ENCODE assay signal across 26 mouse cellular contexts in the genomic region with DNA sequence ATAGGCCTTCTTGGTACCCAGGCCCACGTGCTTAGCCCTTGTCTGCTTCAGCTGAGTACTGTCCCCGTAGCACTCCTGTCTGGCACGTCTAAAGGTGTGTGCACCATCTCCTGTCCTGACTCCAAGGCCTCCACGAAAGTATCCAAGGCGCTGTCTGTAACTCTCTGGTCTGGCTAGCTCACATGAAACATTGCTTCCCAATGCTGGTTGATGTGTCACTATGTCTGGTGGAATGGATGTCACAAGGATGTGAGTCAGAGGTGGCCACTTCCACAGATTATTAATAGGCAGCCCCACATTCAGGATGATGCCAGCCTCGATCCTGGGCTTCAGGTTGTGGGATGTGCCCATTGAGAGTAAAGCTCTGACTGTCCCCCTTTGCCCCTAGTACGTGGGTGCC. TPM values are rescaled to one million over a fixed set of nuclear protein-coding genes. Genes with fewer than 3 reads are reported as not detected.
DNase-seq lines count a peak whose midpoint lies in the region; ATAC-seq lines count a peak whose summit lies in the region.
"Had no signal": no experiment of that assay in that cellular context is flagged by ENCODE, and none has a peak within 500 bp of the region (broad histone marks: within the 10 kb centered on the region; RNA-seq: fewer than 3 reads in every experiment).

No protein-coding gene starts in this region.

- peak overlapping the region; percentile 44 for H3K4me3 ChIP-seq in megakaryocyte, embryonic 14.5 days (replicated peaks)
- no peak overlapping the region for H3K4me3 ChIP-seq in macrophage (ENCODE audit: inconsistent target)
- H3K4me3 ChIP-seq: erythroblast, embryonic 14.5 days; heart, embryonic 12.5 days; hindbrain, embryonic 13.5 days; liver, embryonic 12.5 days; midbrain, embryonic 10.5 days; midbrain, embryonic 15.5 days; neural tube, embryonic 12.5 days had no signal

- H3K27me3 ChIP-seq in megakaryocyte, embryonic 14.5 days (replicated peaks): no peaks in the 10 kb centered on the region
- H3K27me3 ChIP-seq: hindbrain, embryonic 13.5 days; midbrain, embryonic 15.5 days; neural tube, embryonic 12.5 days had no signal

- peaks cover 100% of the 10 kb centered on the region for H3K4me1 ChIP-seq in megakaryocyte, embryonic 14.5 days
- H3K4me1 ChIP-seq: hindbrain, embryonic 13.5 days; midbrain, embryonic 10.5 days; midbrain, embryonic 15.5 days; neural tube, embryonic 12.5 days had no signal

- peaks cover 84% of the 10 kb centered on the region for H3K79me2 ChIP-seq in macrophage (ENCODE audit: inconsistent target)

- peak; percentile 69 to 88 for DNase-seq in adrenal gland, adult (ENCODE audit: inconsistent age in 2 of 2, low spot score in 1 of 2)
- DNase-seq in adrenal gland, postnatal 25 days: no peak
- peak; percentile 32 for DNase-seq in adrenal gland, postnatal 10 days
- DNase-seq in layer of hippocampus, postnatal 10 days (ENCODE audit: low spot score in 2 of 2): no peak
- no peak for DNase-seq in gastrocnemius, adult 18-20 months (ENCODE audit: low spot score)
- DNase-seq: cerebellum, adult 18-20 months; forebrain, postnatal 0 days; gastrocnemius, postnatal 14 days; heart, postnatal 4 days; kidney, postnatal 14 days; layer of hippocampus, adult 9-11 months; liver, postnatal 0 days; lung, postnatal 4 days; right cerebral cortex, postnatal 4 days had no signal

- WGBS in macrophage (ENCODE audit: missing documents): 41% methylated on average over 7 of the region's 7 CpGs

- H3K9me3 ChIP-seq in megakaryocyte, embryonic 14.5 days: no peaks in the 10 kb centered on the region
- H3K9me3 ChIP-seq: heart, embryonic 12.5 days; hindbrain, embryonic 13.5 days; liver, embryonic 12.5 days; midbrain, embryonic 10.5 days; midbrain, embryonic 15.5 days; neural tube, embryonic 12.5 days had no signal

- H3K36me3 ChIP-seq in megakaryocyte, embryonic 14.5 days (replicated peaks; ENCODE audit: low read length): peaks cover 56% of the 10 kb centered on the region
- H3K36me3 ChIP-seq in macrophage (ENCODE audit: inconsistent target): no peaks in the 10 kb centered on the region
- H3K36me3 ChIP-seq: heart, embryonic 12.5 days; hindbrain, embryonic 13.5 days; liver, embryonic 12.5 days; midbrain, embryonic 10.5 days; midbrain, embryonic 15.5 days; neural tube, embryonic 12.5 days had no signal

- ATAC-seq in megakaryocyte, adult 5-6 weeks (ENCODE audit: poor library complexity, severe bottlenecking): no peak
- ATAC-seq: activated CD4-positive, CD25-positive, alpha-beta regulatory T cell, adult 4 months; forebrain, postnatal 0 days; intestine, embryonic 16.5 days; liver, embryonic 12.5 days; liver, postnatal 0 days; midbrain, embryonic 15.5 days had no signal

- peak overlapping the region; percentile 100 for H3K27ac ChIP-seq in macrophage
- H3K27ac ChIP-seq: hindbrain, embryonic 13.5 days; liver, embryonic 12.5 days; midbrain, embryonic 10.5 days; midbrain, embryonic 15.5 days; neural tube, embryonic 12.5 days had no signal

RNA-seq across cellular contexts. Expression of a gene that starts 10.2 kb away (rescaled TPM):
- total RNA-seq in adrenal gland, postnatal 25 days (2021): 16.6 and 19.9 TPM in 2 replicates
- 8.6 and 17.1 TPM in 2 replicates for polyA plus RNA-seq in megakaryocyte, embryonic 14.5 days (2012; ENCODE audit: insufficient read depth, low replicate concordance)
- total RNA-seq in megakaryocyte, adult 5-6 weeks (2015): 34.7 and 38.5 TPM in 2 replicates
- 48.1 and 60.7 TPM in 2 replicates for total RNA-seq in megakaryocyte, adult 5-6 weeks (2017)
- total RNA-seq in adrenal gland, postnatal 10 days (2021): 1 to 10 TPM; 5.9 to 7.0 TPM
- 100 to 1,000 TPM; 175 to 607 (median 366) TPM for total RNA-seq in macrophage (2018; cell fraction: chromatin; rRNA removed)
- 100 to 1,000 TPM in 18 of 26 experiments, 10 to 100 TPM in 8; 68.6 to 194 (median 120) TPM for total RNA-seq in macrophage (2018; cell fraction: cytosol; rRNA removed)
- total RNA-seq in macrophage (2018; cell fraction: nucleus; rRNA removed): 100 to 1,000 TPM; 130 to 352 (median 231) TPM
- polyA plus RNA-seq in macrophage (2018): 112 to 135 TPM (median 116 TPM) in 3 replicates
- total RNA-seq in layer of hippocampus, postnatal 10 days (2021): 10 to 100 TPM in 1 of 2 experiments, 1 to 10 TPM in 1; 9.8 to 11.4 TPM
- total RNA-seq in gastrocnemius, adult 18-20 months (2021): 1 to 10 TPM in 1 of 2 experiments, under 1 TPM in 1; 0.59 to 1.4 TPM

RNA-seq across cellular contexts. Expression of a gene that starts 22.0 kb away (rescaled TPM):
- 14.9 and 24.7 TPM in 2 replicates for total RNA-seq in adrenal gland, postnatal 25 days (2021)
- polyA plus RNA-seq in megakaryocyte, embryonic 14.5 days (2012; ENCODE audit: insufficient read depth, low replicate concordance): 2.0 and 7.5 TPM in 2 replicates
- total RNA-seq in megakaryocyte, adult 5-6 weeks (2015): 10.9 and 12.1 TPM in 2 replicates
- 34.4 and 41.3 TPM in 2 replicates for total RNA-seq in megakaryocyte, adult 5-6 weeks (2017)
- total RNA-seq in adrenal gland, postnatal 10 days (2021): 10 to 100 TPM; 10.6 to 16.1 TPM
- 100 to 1,000 TPM; 108 to 396 (median 174) TPM for total RNA-seq in macrophage (2018; cell fraction: chromatin; rRNA removed)
- total RNA-seq in macrophage (2018; cell fraction: cytosol; rRNA removed): 10 to 100 TPM; 16.4 to 32.3 (median 19.7) TPM
- total RNA-seq in macrophage (2018; cell fraction: nucleus; rRNA removed): 100 to 1,000 TPM in 14 of 26 experiments, 10 to 100 TPM in 12; 60.1 to 370 (median 104) TPM
- polyA plus RNA-seq in macrophage (2018): 20.0 to 28.2 TPM (median 24.5 TPM) in 3 replicates
- total RNA-seq in layer of hippocampus, postnatal 10 days (2021): 10 to 100 TPM; 14.0 to 17.3 TPM
- 1 to 10 TPM; 1.8 to 3.8 TPM for total RNA-seq in gastrocnemius, adult 18-20 months (2021)
- polyA plus RNA-seq: erythroblast, embryonic 14.5 days had no signal

RNA-seq across cellular contexts. Expression of a gene that starts 37.6 kb away (rescaled TPM):
- total RNA-seq in adrenal gland, postnatal 25 days (2021): 139 and 181 TPM in 2 replicates
- polyA plus RNA-seq in megakaryocyte, embryonic 14.5 days (2012; ENCODE audit: insufficient read depth, low replicate concordance): 255 and 447 TPM in 2 replicates
- total RNA-seq in megakaryocyte, adult 5-6 weeks (2015): 117 and 126 TPM in 2 replicates
- total RNA-seq in megakaryocyte, adult 5-6 weeks (2017): 137 and 192 TPM in 2 replicates
- 100 to 1,000 TPM; 135 to 182 TPM for total RNA-seq in adrenal gland, postnatal 10 days (2021)
- total RNA-seq in macrophage (2018; cell fraction: chromatin; rRNA removed): 100 to 1,000 TPM; 113 to 315 (median 212) TPM
- total RNA-seq in macrophage (2018; cell fraction: cytosol; rRNA removed): 100 to 1,000 TPM in 22 of 26 experiments, 10 to 100 TPM in 4; 93.8 to 151 (median 117) TPM
- 100 to 1,000 TPM in 25 of 26 experiments, 10 to 100 TPM in 1; 98.1 to 214 (median 158) TPM for total RNA-seq in macrophage (2018; cell fraction: nucleus; rRNA removed)
- 107 to 147 TPM (median 116 TPM) in 3 replicates for polyA plus RNA-seq in macrophage (2018)
- total RNA-seq in layer of hippocampus, postnatal 10 days (2021): 100 to 1,000 TPM; 348 to 373 TPM
- 10 to 100 TPM; 71.6 to 73.0 TPM for total RNA-seq in gastrocnemius, adult 18-20 months (2021)

Comparison
In these comparisons a context has a peak if more than half of its experiments do, and no peak if none do; other contexts are left out.
1. DNase-seq: peak in adrenal gland, adult (2 of 2) and adrenal gland, postnatal 10 days (single experiment); none in adrenal gland, postnatal 25 days (single experiment), layer of hippocampus, postnatal 10 days (0 of 2) and gastrocnemius, adult 18-20 months (single experiment).